Mouse (Mus musculus): ENCODE results near the gene Cisd3.
"Not testable (repeated sequence)": the region's sequence is repeated elsewhere in the genome, so short reads cannot be mapped to it uniquely, and the experiment has no call there.

Cisd3 gene

DNA sequence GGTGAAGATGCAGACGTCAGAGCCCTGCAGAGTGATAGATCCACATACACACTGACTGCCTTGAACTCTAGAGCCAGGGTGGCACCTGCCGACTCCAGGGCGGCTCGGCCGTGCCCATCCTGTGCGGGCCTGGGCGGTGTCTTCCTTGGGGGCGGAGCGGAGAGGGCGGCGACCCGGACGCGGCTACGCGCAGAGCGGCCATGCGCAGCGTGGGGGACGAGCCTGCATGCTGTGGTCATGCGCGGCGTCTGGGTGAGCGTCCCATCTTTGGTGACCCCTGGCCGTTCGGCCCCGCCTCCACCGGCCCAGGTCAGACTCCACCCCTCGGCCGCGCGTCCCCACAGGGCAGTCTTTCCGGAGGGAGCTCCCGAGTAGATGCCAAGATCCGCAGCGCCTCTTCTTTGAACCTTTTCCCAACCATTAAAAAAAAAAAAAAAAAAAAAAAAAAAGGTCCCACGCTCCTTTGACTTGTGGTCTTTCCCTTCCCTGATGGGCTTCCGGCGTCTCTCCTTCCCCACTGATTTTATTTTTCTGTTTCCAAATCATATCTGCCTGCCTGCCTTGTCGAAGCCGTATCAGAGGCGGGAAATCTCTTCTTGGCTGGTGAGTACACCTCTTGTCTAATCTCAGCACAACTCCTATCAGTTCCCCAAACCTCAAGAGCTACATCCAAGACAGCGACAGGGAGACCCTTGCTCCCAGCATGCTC lies at the start of gene Cisd3:
Gene Cisd3, plus strand, starts transcription at position 214 of the 709 bp plus-strand sequence.
- DNase-seq (ENCODE audit: low read depth): no peak

- no peak for DNase-seq (ENCODE audit: low read depth)
Observed at GRCm38 (mm10) chr11:97641668-97642067, 44.0 kb upstream of the Cisd3 start.

- DNase-seq (ENCODE audit: low read depth): no peak
Observed at GRCm38 (mm10) chr11:97642746-97643145, 42.9 kb upstream of the Cisd3 start.

DNA sequence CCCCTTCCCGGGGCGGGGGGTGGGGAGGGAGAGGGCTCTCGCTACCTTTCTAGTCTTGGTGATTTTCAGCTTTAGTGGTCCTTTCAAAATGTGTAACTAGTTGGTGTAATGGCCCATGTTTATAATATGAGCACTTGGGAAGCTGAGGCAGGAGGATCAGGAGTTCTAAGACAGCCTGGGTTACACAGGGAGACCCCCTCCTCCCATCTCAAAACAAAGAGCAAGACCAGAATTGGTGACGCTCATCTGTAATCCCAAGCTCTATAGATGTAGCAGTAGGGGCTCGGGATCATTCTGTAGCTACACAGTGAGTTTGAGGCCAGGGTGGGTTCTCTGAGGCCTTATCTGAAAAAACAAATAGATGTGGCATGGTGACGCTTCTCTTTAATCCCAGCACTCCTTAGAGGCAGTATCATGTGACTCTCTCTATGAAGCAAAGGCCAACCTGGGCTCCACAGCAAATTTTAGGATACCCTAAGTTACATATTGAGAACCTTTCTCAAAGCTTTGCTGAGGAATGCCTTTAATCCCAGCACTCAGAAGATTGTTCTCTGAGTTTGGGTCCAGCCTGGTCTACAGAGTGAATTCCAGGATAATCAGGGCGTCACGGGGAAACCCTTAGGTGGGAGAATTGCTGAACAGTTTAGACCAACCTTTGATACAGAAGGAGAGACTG lies 42.1 kb upstream of the Cisd3 start:
- DNase-seq (ENCODE audit: low read depth): no peak

- DNase-seq (ENCODE audit: low read depth): no peak
Observed at GRCm38 (mm10) chr11:97644834-97645233, 40.8 kb upstream of the Cisd3 start.

- not testable (repeated sequence) for DNase-seq (ENCODE audit: low read depth)
Observed at GRCm38 (mm10) chr11:97648541-97648940, 37.1 kb upstream of the Cisd3 start.

DNA sequence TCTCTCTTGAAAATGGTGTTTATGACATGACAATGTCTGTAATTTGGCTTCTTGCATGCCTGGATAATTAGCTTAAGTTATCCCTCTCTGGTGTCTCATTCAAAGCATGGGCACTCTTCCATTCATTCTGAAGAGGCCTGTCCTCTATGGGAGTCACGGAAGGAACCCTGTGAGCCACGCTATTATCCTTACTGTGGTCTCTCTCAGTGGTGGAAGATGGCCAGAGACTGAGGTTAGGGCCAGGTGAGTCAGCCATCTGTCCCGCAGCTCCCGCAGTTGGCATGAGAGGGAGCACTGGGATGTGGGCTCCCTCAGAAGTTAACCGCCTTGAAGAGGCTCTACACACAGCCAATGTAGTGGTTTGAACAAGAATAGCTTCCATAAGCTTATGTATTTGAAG lies 35.3 kb upstream of the Cisd3 start:
- DNase-seq (ENCODE audit: low read depth): no peak

GRCm38 (mm10) chr11:97653376-97653775 lies 32.2 kb upstream of the Cisd3 start:
- not testable (repeated sequence) for DNase-seq (ENCODE audit: low read depth)

GRCm38 (mm10) chr11:97654210-97654609 lies 31.4 kb upstream of the Cisd3 start:
- no peak for DNase-seq (ENCODE audit: low read depth)

- DNase-seq (ENCODE audit: low read depth): no peak
Observed at GRCm38 (mm10) chr11:97656269-97656971, 29.2 kb upstream of the Cisd3 start.

DNA sequence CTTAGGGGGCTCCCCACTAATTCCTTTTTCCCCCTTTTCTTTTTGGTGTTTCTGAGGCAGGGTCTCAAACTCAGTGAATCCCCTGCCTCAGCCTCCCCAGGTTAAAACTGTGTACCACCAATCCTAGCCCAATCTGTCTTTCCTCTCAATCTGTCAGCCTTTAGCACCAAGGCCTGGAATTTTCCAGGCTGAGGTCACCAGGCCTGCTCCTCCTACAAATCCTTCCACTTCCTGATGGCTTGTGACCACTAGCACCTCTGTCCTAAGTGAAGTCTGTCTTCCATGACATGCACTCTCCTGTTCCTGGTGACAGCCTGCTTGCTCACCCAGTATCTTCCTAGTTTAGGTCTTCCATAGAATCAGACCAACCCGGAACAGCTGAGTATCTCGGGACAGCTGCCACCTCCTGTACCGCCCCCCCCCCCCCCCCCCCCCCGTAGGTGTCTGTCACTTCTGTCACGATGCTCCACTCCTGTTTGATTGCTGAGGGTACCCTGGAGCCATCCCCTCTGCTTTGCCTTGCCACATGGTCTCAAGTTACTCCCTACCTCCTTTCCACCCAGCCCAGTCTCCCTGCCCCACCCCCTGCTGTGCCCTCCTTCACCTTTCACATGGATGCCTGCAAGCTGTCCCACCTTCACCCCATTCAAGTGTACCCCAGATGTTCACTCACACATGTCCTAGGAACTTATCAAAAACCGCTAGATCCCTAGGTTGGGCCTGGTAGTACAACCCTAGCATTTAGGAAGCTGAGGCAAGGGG lies 28.3 kb upstream of the Cisd3 start:
- DNase-seq (ENCODE audit: low read depth): no peak

GRCm38 (mm10) chr11:97657967-97658366 lies 27.7 kb upstream of the Cisd3 start:
- DNase-seq (ENCODE audit: low read depth): not testable (repeated sequence)

DNA sequence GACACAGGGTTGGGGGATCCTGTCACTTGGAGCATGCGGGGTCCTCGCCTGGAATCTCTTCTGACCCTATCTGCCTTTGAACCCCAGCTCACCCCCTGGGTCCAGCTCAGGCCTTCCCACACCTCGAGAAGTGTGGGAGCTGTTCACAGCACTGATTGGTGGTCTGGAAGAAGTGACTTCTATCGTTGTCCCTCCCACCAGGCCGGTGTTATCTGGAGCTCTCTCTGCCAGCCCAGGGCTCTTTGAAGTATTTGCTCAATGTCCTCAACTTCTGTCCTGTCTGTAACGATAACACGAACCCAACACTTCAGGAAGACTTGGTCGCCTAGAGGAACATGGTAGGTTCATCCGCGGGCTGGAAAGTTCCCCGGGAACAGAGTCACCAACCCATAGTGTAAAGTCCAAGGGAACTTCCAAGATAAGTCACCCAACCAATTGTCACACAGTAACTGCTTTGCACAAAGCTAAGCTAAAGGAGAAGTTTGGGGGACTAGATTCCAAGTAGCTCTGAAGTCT lies 26.8 kb upstream of the Cisd3 start:
- no peak for DNase-seq (ENCODE audit: low read depth)

DNA sequence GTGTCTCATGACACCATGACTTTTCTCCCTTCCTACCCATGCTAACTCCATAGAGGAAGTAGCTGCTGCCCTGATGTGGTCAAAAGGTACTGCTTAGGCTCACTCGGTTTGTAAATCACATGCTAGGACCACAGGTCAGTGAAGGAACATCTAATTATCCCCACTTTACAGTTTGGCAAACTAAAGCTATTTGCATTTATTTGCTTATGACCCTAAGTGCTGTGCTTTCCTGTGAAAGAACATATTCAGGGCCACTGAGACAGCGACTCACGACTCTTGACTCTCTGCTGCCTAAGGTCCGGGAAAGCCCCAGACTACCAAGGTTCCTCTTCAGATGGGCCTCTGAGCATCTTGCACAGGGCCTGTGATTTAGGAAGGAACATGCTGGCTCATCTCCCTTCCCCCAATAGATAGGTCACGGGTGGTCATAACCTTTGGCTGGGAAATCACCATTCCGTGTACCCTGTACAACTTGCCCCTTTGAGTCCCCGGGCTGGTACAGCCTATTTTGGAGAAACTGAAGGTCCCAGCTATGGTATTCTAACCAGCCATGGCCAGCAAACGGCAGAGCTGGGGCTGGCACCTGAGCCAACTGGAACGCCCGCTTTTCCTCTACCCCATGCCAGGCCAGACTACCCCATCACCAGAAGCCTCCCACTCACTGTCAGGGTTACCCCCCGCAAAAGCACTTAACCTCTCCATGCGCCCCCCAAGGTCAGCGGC lies 26.2 kb upstream of the Cisd3 start:
- DNase-seq (ENCODE audit: low read depth): no peak

GRCm38 (mm10) chr11:97659990-97660714 lies 25.5 kb upstream of the Cisd3 start:
- no peak for DNase-seq (ENCODE audit: low read depth)

GRCm38 (mm10) chr11:97660734-97661647 lies 24.6 kb upstream of the Cisd3 start:
- no peak for DNase-seq (ENCODE audit: low read depth)

DNA sequence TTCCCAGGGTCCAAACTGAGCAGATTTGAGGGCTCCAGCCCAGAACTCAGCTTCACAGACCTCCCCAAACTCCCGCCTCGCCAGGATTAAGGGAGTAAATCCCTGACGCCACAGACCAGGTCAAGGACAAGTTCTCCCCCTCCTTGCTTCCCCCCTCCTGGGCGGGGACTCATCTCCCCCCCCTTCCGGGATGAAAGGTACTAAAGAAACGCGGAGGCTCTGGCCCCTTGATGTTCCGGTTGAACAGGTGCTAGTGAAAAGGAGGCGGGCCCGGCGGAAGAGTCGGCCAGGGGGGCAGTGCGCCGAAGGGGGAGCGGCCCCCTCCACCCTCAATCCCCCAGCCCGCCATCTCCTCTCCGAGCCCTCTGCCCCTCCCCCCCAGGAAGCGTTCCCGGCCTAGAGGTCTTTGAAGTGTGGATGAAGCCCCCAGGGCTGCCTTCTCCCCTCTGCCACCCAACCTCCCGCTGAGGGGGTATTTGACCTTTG lies 23.9 kb upstream of the Cisd3 start:
- DNase-seq (ENCODE audit: low read depth): no peak

DNA sequence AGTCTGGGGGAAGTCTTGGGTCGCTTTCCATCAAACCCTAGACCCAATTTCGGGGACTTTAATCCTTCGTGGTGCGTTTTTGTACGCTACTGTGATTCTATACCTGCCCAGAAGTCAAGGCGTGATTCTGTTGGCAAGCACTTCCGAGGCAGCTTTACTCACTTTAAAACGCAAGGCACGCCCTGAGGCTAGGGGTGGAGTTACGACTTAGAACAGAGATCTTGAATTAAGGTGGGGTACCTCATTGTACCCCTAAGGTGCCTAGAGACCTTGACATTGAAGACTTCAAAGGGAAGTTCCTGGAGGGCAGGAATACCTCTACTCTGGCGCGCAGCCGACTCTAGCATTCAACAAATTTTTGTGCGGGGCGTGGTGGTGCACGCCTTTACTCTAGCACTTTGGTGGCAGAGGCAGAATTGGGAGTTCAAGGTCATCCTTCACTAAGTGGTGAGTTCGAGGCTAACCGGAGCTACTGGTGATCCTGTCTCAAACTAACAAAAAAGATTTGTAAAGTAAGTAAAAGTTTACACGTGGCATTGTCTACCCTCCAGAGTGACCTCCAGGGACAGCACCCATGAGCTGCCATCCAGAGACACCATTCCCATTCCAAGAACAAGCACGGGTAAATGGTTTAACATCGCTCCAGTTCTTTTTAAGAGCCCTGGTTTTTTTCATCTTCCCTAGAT lies 23.3 kb upstream of the Cisd3 start:
- no peak for DNase-seq (ENCODE audit: low read depth)

Data from c-Kit-positive CD71-positive TER-119-negative erythroid progenitor cells, embryonic 14.5 days (primary cell).